Mouse (Mus musculus) lung, adult 2 months (tissue): ENCODE measurements around the gene Plod3.

Source experiments
- CTCF ChIP-seq: fragments of 200-500 bp; IDR thresholded peaks from 2 replicates; pipeline ENCODE4 v1.5.1; 2011; ENCODE audit warnings: mild to moderate bottlenecking, low read length, control low read depth; ENCODE audit not compliant: insufficient read depth
- POLR2A ChIP-seq: fragments of 200-500 bp; IDR thresholded peaks from 2 replicates; pipeline ENCODE4 v1.6.1; 2011; ENCODE audit warnings: low read depth, mild to moderate bottlenecking, control low read depth, low read length, borderline replicate concordance; ENCODE audit errors: extremely low read depth

- TF ChIP-seq CTCF: no peak
- no peak for TF ChIP-seq POLR2A
These were observed 27.7 kb upstream of the Plod3 start for GRCm38 (mm10) chr5:136958991-136959605.
